Mouse (Mus musculus) liver, embryonic 12.5 days (tissue): Measurements from ENCODE around the gene Nhsl2. TPM values are rescaled to one million over a fixed set of nuclear protein-coding genes. Genes with fewer than 3 reads are reported as not detected.
A peak's percentile ranks its signal among the peaks of the same experiment; 100 is the strongest.

Experiments
- ATAC-seq: fragments of 200-750 bp; cut with Nextera tagmentation; 2 replicates; pipeline ENCODE4 v1.8.0; 2017; ENCODE audit warnings: moderate number of reproducible peaks, mild to moderate bottlenecking, moderate library complexity
- H3K27ac ChIP-seq: fragments of 300-500 bp; sonication (generic); 2 replicates; pipeline ENCODE4 v1.5.1; 2016; ENCODE audit warnings: mild to moderate bottlenecking
- H3K27me3 ChIP-seq: fragments of 300-500 bp; sonication (generic); replicated peaks from 2 replicates; pipeline ENCODE4 v1.6.1; 2016; ENCODE audit warnings: mild to moderate bottlenecking, moderate library complexity
- H3K36me3 ChIP-seq: fragments of 300-500 bp; sonication (generic); 2 replicates; pipeline ENCODE4 v1.6.1; 2016; ENCODE audit warnings: mild to moderate bottlenecking, moderate library complexity
- H3K4me1 ChIP-seq: fragments of 300-500 bp; sonication (generic); 2 replicates; pipeline ENCODE4 v1.6.1; 2016
- H3K4me2 ChIP-seq: fragments of 300-500 bp; sonication (generic); 2 replicates; pipeline ENCODE4 v1.6.1; 2016; ENCODE audit warnings: mild to moderate bottlenecking, moderate library complexity
- H3K4me3 ChIP-seq: fragments of 300-500 bp; sonication (generic); 2 replicates; pipeline ENCODE4 v1.5.1; 2016; ENCODE audit warnings: mild to moderate bottlenecking, moderate library complexity
- H3K9ac ChIP-seq: fragments of 300-500 bp; sonication (generic); 2 replicates; pipeline ENCODE4 v1.6.1; 2016; ENCODE audit warnings: mild to moderate bottlenecking, moderate library complexity
- H3K9me3 ChIP-seq: fragments of 300-500 bp; sonication (generic); replicated peaks from 2 replicates; pipeline ENCODE4 v1.6.1; 2016; ENCODE audit warnings: mild to moderate bottlenecking, moderate library complexity
- WGBS: fragments of 180-500 bp; shearing (Covaris S2); methylation state at CpG from one replicate; pipeline ENCODE4 v1.1.7; 2016; ENCODE audit not compliant: insufficient replicate concordance; 5-methylcytosine and 5-hydroxymethylcytosine counted together
- polyA plus RNA-seq: library from polyadenylated mRNA; unstranded; fragments of >200 nt; fragmentation: Nextera tagmentation; extraction: Ambion mirVana; gene quantifications from 2 replicates; pipeline ENCODE4 v1.2.1, GENCODE M21; 2016

Gene Nhsl2
- polyA plus RNA-seq, 1 experiment from 2014 or later, result 2.4 TPM

GRCm38 (mm10) chrX:102032431-102032830, 183.2 kb downstream of the Nhsl2 start:
- no peak for ATAC-seq
- H3K9ac ChIP-seq, result no peak overlapping the region
- peaks cover 19% of the 10 kb centered on the region for H3K4me1 ChIP-seq
- H3K36me3 ChIP-seq, result no peaks in the 10 kb centered on the region
- no peaks in the 10 kb centered on the region for H3K9me3 ChIP-seq
- no peak overlapping the region for H3K27ac ChIP-seq
- WGBS, result 66% methylated on average over 8 of the region's 8 CpGs
- peaks cover 19% of the 10 kb centered on the region for H3K27me3 ChIP-seq
- no peak overlapping the region for H3K4me3 ChIP-seq
- no peak overlapping the region for H3K4me2 ChIP-seq

- Histone ChIP-seq H3K4me3 (no peak overlapping the region), H3K9me3 (no peaks in the 10 kb centered on the region), H3K4me2 (no peak overlapping the region), H3K4me1 (peaks cover 21% of the 10 kb centered on the region), H3K27me3 (peaks cover 24% of the 10 kb centered on the region), H3K27ac (no peak overlapping the region), H3K9ac (no peak overlapping the region), H3K36me3 (no peaks in the 10 kb centered on the region)
- 53% methylated on average over 2 of the region's 2 CpGs for WGBS
- no peak for ATAC-seq
These were observed 184.4 kb downstream of the Nhsl2 start for GRCm38 (mm10) chrX:102033566-102033965.

- no peak for ATAC-seq
- H3K36me3 ChIP-seq, result no peaks in the 10 kb centered on the region
- 29% methylated on average over 3 of the region's 3 CpGs for WGBS
These were observed 186.5 kb downstream of the Nhsl2 start for GRCm38 (mm10) chrX:102035671-102036070.

GRCm38 (mm10) chrX:102036866-102037361, 187.7 kb downstream of the Nhsl2 start:
- no peaks in the 10 kb centered on the region for H3K36me3 ChIP-seq
- H3K27me3 ChIP-seq, result peaks cover 17% of the 10 kb centered on the region
- no peak overlapping the region for H3K9ac ChIP-seq
- peak; percentile 66; the same call in 1 of the 2 replicates for ATAC-seq
- WGBS, result 45% methylated on average over 3 of the region's 3 CpGs
- H3K4me2 ChIP-seq, result no peak overlapping the region
- no peak overlapping the region for H3K4me3 ChIP-seq
- H3K4me1 ChIP-seq, result peaks cover 16% of the 10 kb centered on the region
- H3K9me3 ChIP-seq, result no peaks in the 10 kb centered on the region
- H3K27ac ChIP-seq, result no peak overlapping the region

More at GRCm38 (mm10) chrX:102035671-102036070, 186.5 kb downstream of the Nhsl2 start:
- Histone ChIP-seq H3K4me2 (no peak overlapping the region), H3K9me3 (no peaks in the 10 kb centered on the region), H3K4me1 (peaks cover 21% of the 10 kb centered on the region), H3K27ac (no peak overlapping the region), H3K27me3 (peaks cover 17% of the 10 kb centered on the region), H3K9ac (no peak overlapping the region), H3K4me3 (no peak overlapping the region)

GRCm38 (mm10) chrX:102037506-102037905, 188.3 kb downstream of the Nhsl2 start:
- Histone ChIP-seq H3K9me3 (no peaks in the 10 kb centered on the region), H3K4me2 (no peak overlapping the region), H3K4me3 (no peak overlapping the region), H3K4me1 (peaks cover 14% of the 10 kb centered on the region; the same call in 1 of the 2 replicates), H3K9ac (no peak overlapping the region), H3K27ac (0 out of 2 replicates have a peak overlapping the region, but pooled peaks have one; percentile 36), H3K27me3 (peaks cover 17% of the 10 kb centered on the region), H3K36me3 (no peaks in the 10 kb centered on the region)
- no peak for ATAC-seq
- 72% methylated on average over 2 of the region's 2 CpGs for WGBS

- no peak overlapping the region for H3K4me2 ChIP-seq
- peaks cover 9% of the 10 kb centered on the region; the same call in 1 of the 2 replicates for H3K4me1 ChIP-seq
- no peak overlapping the region for H3K4me3 ChIP-seq
- peaks cover 23% of the 10 kb centered on the region; the same call in 1 of the 2 replicates for H3K27me3 ChIP-seq
- no peak overlapping the region for H3K9ac ChIP-seq
- no peak for ATAC-seq
- WGBS, result 82% methylated on average over 7 of the region's 7 CpGs
- H3K27ac ChIP-seq, result no peak overlapping the region
- H3K9me3 ChIP-seq, result no peaks in the 10 kb centered on the region
- no peaks in the 10 kb centered on the region for H3K36me3 ChIP-seq
These were observed 192.4 kb downstream of the Nhsl2 start for GRCm38 (mm10) chrX:102041562-102041961.

GRCm38 (mm10) chrX:102042386-102042785, 193.2 kb downstream of the Nhsl2 start:
- no peak overlapping the region for H3K27ac ChIP-seq
- no peak overlapping the region for H3K4me2 ChIP-seq
- H3K4me3 ChIP-seq, result no peak overlapping the region
- ATAC-seq, result no peak
- peaks cover 2% of the 10 kb centered on the region; the same call in 1 of the 2 replicates for H3K4me1 ChIP-seq
- no peak overlapping the region for H3K9ac ChIP-seq
- H3K27me3 ChIP-seq, result peaks cover 17% of the 10 kb centered on the region; the same call in 1 of the 2 replicates
- H3K9me3 ChIP-seq, result no peaks in the 10 kb centered on the region
- H3K36me3 ChIP-seq, result no peaks in the 10 kb centered on the region
- 26% methylated on average over 4 of the region's 4 CpGs for WGBS

- no peak for ATAC-seq
- H3K27ac ChIP-seq, result no peak overlapping the region
- H3K4me2 ChIP-seq, result no peak overlapping the region
- WGBS, result 61% methylated on average over 6 of the region's 6 CpGs
- H3K4me1 ChIP-seq, result no peaks in the 10 kb centered on the region
- H3K27me3 ChIP-seq, result peaks cover 32% of the 10 kb centered on the region
- no peak overlapping the region for H3K9ac ChIP-seq
- H3K4me3 ChIP-seq, result no peak overlapping the region
- no peaks in the 10 kb centered on the region for H3K9me3 ChIP-seq
- no peaks in the 10 kb centered on the region for H3K36me3 ChIP-seq
These were observed 201.4 kb downstream of the Nhsl2 start for GRCm38 (mm10) chrX:102050552-102050951.

GRCm38 (mm10) chrX:102051225-102051624, 202.0 kb downstream of the Nhsl2 start:
- H3K27ac ChIP-seq, result no peak overlapping the region
- no peaks in the 10 kb centered on the region for H3K9me3 ChIP-seq
- H3K4me1 ChIP-seq, result no peaks in the 10 kb centered on the region
- ATAC-seq, result no peak
- no peaks in the 10 kb centered on the region for H3K36me3 ChIP-seq
- 69% methylated on average over 4 of the region's 4 CpGs for WGBS
- H3K9ac ChIP-seq, result no peak overlapping the region
- no peak overlapping the region for H3K4me3 ChIP-seq
- H3K4me2 ChIP-seq, result no peak overlapping the region
- H3K27me3 ChIP-seq, result peaks cover 32% of the 10 kb centered on the region

GRCm38 (mm10) chrX:102053371-102053770, 204.2 kb downstream of the Nhsl2 start:
- H3K9me3 ChIP-seq, result no peaks in the 10 kb centered on the region
- no peak overlapping the region for H3K9ac ChIP-seq
- no peak for ATAC-seq
- no peaks in the 10 kb centered on the region for H3K36me3 ChIP-seq
- H3K27me3 ChIP-seq, result peaks cover 29% of the 10 kb centered on the region
- no peak overlapping the region for H3K27ac ChIP-seq
- WGBS, result 70% methylated on average over 2 of the region's 2 CpGs
- no peak overlapping the region for H3K4me2 ChIP-seq
- no peak overlapping the region for H3K4me3 ChIP-seq
- no peaks in the 10 kb centered on the region for H3K4me1 ChIP-seq

GRCm38 (mm10) chrX:102054009-102054408, 204.8 kb downstream of the Nhsl2 start:
- Histone ChIP-seq H3K27me3 (peaks cover 27% of the 10 kb centered on the region), H3K4me2 (no peak overlapping the region), H3K9ac (no peak overlapping the region), H3K4me1 (no peaks in the 10 kb centered on the region), H3K27ac (no peak overlapping the region), H3K36me3 (no peaks in the 10 kb centered on the region), H3K9me3 (no peaks in the 10 kb centered on the region), H3K4me3 (no peak overlapping the region)
- WGBS, result 62% methylated on average over 4 of the region's 4 CpGs
- ATAC-seq, result no peak

GRCm38 (mm10) chrX:102059437-102059836, 210.3 kb downstream of the Nhsl2 start:
- Histone ChIP-seq H3K27me3 (peaks cover 22% of the 10 kb centered on the region), H3K4me1 (peaks cover 11% of the 10 kb centered on the region), H3K4me2 (no peak overlapping the region), H3K27ac (no peak overlapping the region), H3K9ac (no peak overlapping the region), H3K9me3 (no peaks in the 10 kb centered on the region), H3K4me3 (no peak overlapping the region), H3K36me3 (no peaks in the 10 kb centered on the region)
- peak; percentile 86 for ATAC-seq
- 53% methylated on average over 9 of the region's 9 CpGs for WGBS

- H3K4me1 ChIP-seq, result peaks cover 11% of the 10 kb centered on the region
- WGBS, result 78% methylated on average over 5 of the region's 5 CpGs
- H3K4me2 ChIP-seq, result no peak overlapping the region
- H3K9ac ChIP-seq, result no peak overlapping the region
- no peak overlapping the region for H3K27ac ChIP-seq
- ATAC-seq, result no peak
- H3K9me3 ChIP-seq, result no peaks in the 10 kb centered on the region
- peaks cover 22% of the 10 kb centered on the region for H3K27me3 ChIP-seq
- H3K36me3 ChIP-seq, result no peaks in the 10 kb centered on the region
- no peak overlapping the region for H3K4me3 ChIP-seq
These were observed 211.1 kb downstream of the Nhsl2 start for GRCm38 (mm10) chrX:102060243-102060642.
